Mouse (Mus musculus) midbrain, embryonic 13.5 days (tissue): ENCODE measurements around the gene Pabpc1l. TPM values are rescaled to one million over a fixed set of nuclear protein-coding genes. Genes with fewer than 3 reads are reported as not detected.
"Not testable (repeated sequence)": the region's sequence is repeated elsewhere in the genome, so short reads cannot be mapped to it uniquely, and the experiment has no call there.

Experiments used
- ATAC-seq: fragments of 200-750 bp; cut with Nextera tagmentation; 2 replicates; pipeline ENCODE4 v1.8.0; 2017; ENCODE audit warnings: mild to moderate bottlenecking, moderate TSS enrichment, moderate library complexity
- H3K27ac ChIP-seq: fragments of 300-500 bp; sonication (generic); 2 replicates; pipeline ENCODE4 v1.5.1; 2015; ENCODE audit warnings: inconsistent platforms, mild to moderate bottlenecking, moderate library complexity
- H3K27me3 ChIP-seq: fragments of 300-500 bp; sonication (generic); 2 replicates; pipeline ENCODE4 v1.6.1; 2015; ENCODE audit warnings: mild to moderate bottlenecking, inconsistent platforms
- H3K36me3 ChIP-seq: fragments of 300-500 bp; sonication (generic); 2 replicates; pipeline ENCODE4 v1.6.1; 2015; ENCODE audit warnings: mild to moderate bottlenecking, inconsistent platforms
- H3K4me1 ChIP-seq: fragments of 300-500 bp; sonication (generic); replicated peaks from 2 replicates; pipeline ENCODE4 v1.6.1; 2015; ENCODE audit warnings: inconsistent platforms
- H3K4me2 ChIP-seq: fragments of 300-500 bp; sonication (generic); replicated peaks from 2 replicates; pipeline ENCODE4 v1.6.1; 2015; ENCODE audit warnings: moderate library complexity, mild to moderate bottlenecking, inconsistent platforms
- H3K4me3 ChIP-seq: fragments of 300-500 bp; sonication (generic); replicated peaks from 2 replicates; pipeline ENCODE4 v1.5.1; 2015; ENCODE audit warnings: mild to moderate bottlenecking, inconsistent platforms
- H3K9ac ChIP-seq: fragments of 300-500 bp; sonication (generic); replicated peaks from 2 replicates; pipeline ENCODE4 v1.6.1; 2015; ENCODE audit warnings: mild to moderate bottlenecking, inconsistent platforms
- H3K9me3 ChIP-seq: fragments of 300-500 bp; sonication (generic); 2 replicates; pipeline ENCODE4 v1.6.1; 2016; ENCODE audit warnings: mild to moderate bottlenecking, inconsistent platforms
- WGBS: fragments of 180-500 bp; shearing (Covaris S2); methylation state at CpG from one replicate; pipeline ENCODE4 v1.1.7; 2015; 5-methylcytosine and 5-hydroxymethylcytosine counted together
- polyA plus RNA-seq: library from polyadenylated mRNA; unstranded; fragments of >200 nt; fragmentation: Nextera tagmentation; extraction: Ambion mirVana; gene quantifications from 2 replicates; pipeline ENCODE4 v1.2.1, GENCODE M21; 2015

The Pabpc1l gene
- polyA plus RNA-seq, 1 experiment from 2014 or later, result 1.8 TPM

DNA sequence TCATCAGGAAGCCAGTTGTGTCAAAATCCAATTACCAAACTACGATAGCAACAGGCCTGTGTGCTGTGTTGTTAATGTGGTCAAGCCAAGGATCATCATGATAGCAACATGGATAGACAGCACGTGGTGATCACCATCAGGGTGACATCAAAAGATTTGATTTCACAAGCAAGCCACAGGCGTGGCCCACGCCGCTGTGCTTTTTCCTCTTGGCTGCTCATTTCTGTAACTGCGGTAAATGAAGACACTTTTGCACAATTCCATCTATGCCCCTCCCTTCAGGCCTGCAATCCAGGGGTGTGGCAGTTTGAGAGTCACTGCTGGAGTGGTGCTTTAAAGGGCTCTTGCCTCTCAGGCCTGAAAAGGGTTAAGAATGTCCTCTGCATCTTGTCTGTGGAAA, 15.7 kb downstream of the Pabpc1l start:
- Histone ChIP-seq H3K36me3 (no peaks in the 10 kb centered on the region), H3K4me1 (no peaks in the 10 kb centered on the region), H3K4me2 (no peak overlapping the region), H3K9ac (no peak overlapping the region), H3K27ac (no peak overlapping the region), H3K9me3 (no peaks in the 10 kb centered on the region), H3K27me3 (no peaks in the 10 kb centered on the region), H3K4me3 (no peak overlapping the region)
- WGBS, result 90% methylated on average over 6 of the region's 6 CpGs
- no peak for ATAC-seq

DNA sequence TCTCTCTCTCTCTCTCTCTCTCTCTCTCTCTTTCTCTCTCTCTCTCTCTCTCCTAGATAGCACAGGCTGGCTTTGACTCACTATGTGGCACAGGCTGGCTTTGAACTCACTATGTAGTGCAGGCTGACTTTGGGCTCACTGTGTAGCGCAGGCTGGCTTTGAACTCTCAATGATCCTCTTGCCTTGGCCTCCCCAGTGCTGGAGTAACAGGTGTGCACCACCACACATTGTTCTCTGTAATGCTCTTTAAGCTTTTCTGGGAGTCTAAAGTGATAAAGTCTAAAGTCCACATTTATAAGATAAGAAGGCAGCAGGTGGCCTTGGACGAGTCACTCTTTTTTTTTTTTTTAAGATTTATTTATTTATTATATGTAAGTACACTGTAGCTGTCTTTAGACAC, 16.3 kb downstream of the Pabpc1l start:
- no peak overlapping the region for H3K9ac ChIP-seq
- H3K27ac ChIP-seq, result no peak overlapping the region
- no peaks in the 10 kb centered on the region for H3K27me3 ChIP-seq
- H3K4me2 ChIP-seq, result no peak overlapping the region
- no peaks in the 10 kb centered on the region for H3K4me1 ChIP-seq
- 83% methylated on average over 2 of the region's 2 CpGs for WGBS
- H3K9me3 ChIP-seq, result no peaks in the 10 kb centered on the region
- no peak overlapping the region for H3K4me3 ChIP-seq
- H3K36me3 ChIP-seq, result no peaks in the 10 kb centered on the region
- ATAC-seq, result no peak

DNA sequence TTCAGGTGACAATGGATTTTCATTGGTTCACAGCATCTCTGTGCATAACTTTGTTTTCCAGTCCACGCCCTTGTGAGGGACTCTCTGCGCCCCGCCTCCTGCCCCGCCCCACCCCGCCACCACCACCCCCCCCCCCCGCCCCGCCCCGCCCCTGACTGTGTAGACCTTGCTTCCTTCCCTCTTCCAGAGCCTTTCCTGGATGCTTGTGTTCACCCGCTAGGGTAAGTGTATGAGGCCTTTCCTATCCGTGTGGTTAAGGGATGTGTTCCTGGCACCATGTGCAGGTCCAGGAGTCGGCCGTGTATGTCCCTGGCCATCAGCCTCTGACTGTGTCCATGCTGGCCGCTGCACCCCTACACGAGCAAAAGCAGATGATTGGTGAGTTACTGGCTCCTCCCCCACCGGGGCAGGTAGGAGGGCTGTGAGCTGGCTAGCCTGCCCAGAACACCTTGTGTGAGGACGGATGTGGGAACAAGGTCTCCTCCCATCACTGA, 22.0 kb downstream of the Pabpc1l start:
- Histone ChIP-seq H3K4me1 (no peaks in the 10 kb centered on the region), H3K36me3 (peaks cover 7% of the 10 kb centered on the region), H3K27me3 (no peaks in the 10 kb centered on the region), H3K4me2 (peak overlapping the region; percentile 47), H3K27ac (no peak overlapping the region), H3K9ac (peak overlapping the region; percentile 46; the same call in 1 of the 2 replicates), H3K4me3 (peak overlapping the region; percentile 30), H3K9me3 (no peaks in the 10 kb centered on the region)
- WGBS, result 10% methylated on average over 15 of the region's 16 CpGs
- ATAC-seq, result 0 out of 2 replicates have a peak, but pooled peaks have one; percentile 66

DNA sequence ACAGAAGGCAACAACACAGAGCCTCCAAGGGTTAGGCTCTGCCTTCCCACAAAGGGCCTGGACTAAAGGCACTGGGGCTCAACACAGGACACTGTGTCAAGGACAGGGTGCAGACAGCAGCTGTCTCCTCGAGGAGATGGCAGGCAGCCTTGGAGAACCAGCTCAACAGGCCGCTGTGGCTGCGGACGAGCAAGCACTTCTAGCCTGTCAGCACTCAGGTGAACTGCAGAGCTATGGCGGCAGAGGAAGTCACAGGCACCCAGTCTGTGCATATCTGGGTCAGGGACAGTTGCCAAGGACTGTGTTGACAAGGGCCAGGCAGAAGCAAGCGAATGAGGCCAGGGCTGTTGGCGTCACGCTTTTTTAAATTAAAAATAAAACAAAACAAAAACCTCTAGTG, 28.5 kb downstream of the Pabpc1l start:
- H3K27me3 ChIP-seq, result no peaks in the 10 kb centered on the region
- no peaks in the 10 kb centered on the region for H3K9me3 ChIP-seq
- no peak overlapping the region for H3K4me2 ChIP-seq
- no peak overlapping the region for H3K9ac ChIP-seq
- H3K27ac ChIP-seq, result no peak overlapping the region
- no peak overlapping the region for H3K4me3 ChIP-seq
- H3K36me3 ChIP-seq, result peaks cover 66% of the 10 kb centered on the region
- H3K4me1 ChIP-seq, result no peaks in the 10 kb centered on the region
- ATAC-seq, result no peak
- WGBS, result 93% methylated on average over 8 of the region's 8 CpGs

DNA sequence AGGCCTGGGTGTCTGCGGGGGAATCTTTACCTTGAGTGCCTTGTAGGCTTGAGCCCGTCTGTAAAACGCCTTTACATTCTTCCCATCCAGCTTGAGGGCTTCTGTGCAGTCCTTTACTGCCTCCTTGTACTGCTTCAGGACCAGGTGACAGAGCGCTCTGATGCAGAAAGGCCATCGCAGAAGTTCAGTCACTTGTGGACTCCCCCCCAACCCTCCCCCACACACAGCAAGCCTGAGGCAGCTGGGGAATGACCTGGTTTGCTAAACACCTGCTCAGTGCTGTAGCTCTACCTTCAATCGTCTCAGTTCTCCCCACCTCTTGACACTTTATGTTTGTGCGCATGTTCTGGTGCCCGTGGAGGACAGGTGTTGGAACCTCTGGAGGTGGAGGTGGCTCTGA, 29.4 kb downstream of the Pabpc1l start:
- 96% methylated on average over 8 of the region's 8 CpGs for WGBS
- no peaks in the 10 kb centered on the region for H3K9me3 ChIP-seq
- ATAC-seq, result no peak
- no peaks in the 10 kb centered on the region for H3K4me1 ChIP-seq
- no peak overlapping the region for H3K9ac ChIP-seq
- no peak overlapping the region for H3K27ac ChIP-seq
- H3K36me3 ChIP-seq, result peaks cover 75% of the 10 kb centered on the region
- H3K27me3 ChIP-seq, result no peaks in the 10 kb centered on the region
- H3K4me3 ChIP-seq, result no peak overlapping the region
- no peak overlapping the region for H3K4me2 ChIP-seq

DNA sequence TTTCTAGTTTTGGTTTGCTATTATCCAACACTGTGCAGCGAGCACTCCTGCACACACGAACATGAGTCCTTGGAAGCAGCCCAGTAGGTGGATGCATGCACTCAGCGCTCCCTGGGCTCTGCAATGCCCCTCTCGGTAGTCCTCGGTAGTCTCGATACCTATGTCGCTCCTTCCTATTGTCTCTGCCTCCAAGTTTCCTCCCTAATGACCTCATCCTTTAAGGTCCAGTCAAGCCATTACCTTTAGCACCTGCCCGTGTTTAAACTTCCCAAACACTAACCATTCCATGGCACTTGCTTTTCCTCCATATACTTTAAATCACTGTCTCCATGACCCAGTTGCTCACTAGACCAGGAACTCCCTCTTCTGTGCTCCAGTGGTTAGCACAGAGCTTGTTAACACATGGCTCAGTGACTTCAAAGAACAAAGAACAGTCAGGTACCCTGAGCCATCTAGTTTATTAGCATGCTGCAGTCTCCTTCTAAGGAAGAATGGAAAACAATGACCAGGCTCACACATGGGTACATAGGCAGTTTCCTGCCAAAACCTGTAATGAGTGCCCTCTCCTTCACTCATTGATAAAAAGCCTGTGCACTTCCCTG, 34.5 kb downstream of the Pabpc1l start:
- peaks cover 92% of the 10 kb centered on the region for H3K36me3 ChIP-seq
- H3K9ac ChIP-seq, result no peak overlapping the region
- H3K27me3 ChIP-seq, result no peaks in the 10 kb centered on the region
- no peak overlapping the region for H3K4me2 ChIP-seq
- no peak overlapping the region for H3K27ac ChIP-seq
- 92% methylated on average over 8 of the region's 8 CpGs for WGBS
- no peaks in the 10 kb centered on the region for H3K4me1 ChIP-seq
- ATAC-seq, result no peak
- H3K9me3 ChIP-seq, result no peaks in the 10 kb centered on the region
- no peak overlapping the region for H3K4me3 ChIP-seq

DNA sequence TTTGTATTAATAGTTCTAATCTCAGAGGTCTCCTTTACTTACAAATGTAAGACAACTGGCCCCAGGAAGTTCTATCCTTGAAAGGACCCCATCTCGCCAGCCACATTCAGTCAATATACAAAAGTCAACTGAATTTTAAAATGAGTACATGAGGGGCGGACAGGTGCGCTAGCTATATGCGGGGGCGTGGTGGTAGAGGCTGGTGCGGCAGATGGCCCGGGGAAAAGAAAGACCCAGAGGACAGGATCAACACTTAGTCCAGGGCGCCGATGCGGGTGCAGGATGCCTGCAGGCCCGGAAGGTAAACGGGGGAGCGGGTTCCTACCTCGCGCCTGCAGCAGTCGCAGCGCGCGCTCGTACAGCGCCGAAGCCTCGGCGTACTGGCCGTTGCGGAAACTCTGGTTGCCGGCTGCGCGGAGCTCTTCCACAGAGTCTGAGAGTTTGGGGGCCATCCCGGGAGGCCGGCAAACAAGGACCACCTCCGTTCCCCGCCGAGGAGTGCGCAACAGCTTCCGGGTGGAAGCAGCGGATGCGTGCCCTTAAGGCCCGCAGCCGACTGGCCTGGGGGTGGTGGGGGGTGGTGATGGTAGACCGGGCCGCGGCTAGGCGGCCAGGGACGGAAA, 45.0 kb downstream of the Pabpc1l start, which contains the start of gene Stk4:
Gene Stk4, plus strand, starts transcription at position 181 of the 623 bp plus-strand sequence.
- H3K27me3 ChIP-seq, result no peaks in the 10 kb centered on the region
- peak within 1 kb of the TSS; percentile 83 for H3K27ac ChIP-seq
- peak; percentile 53 for ATAC-seq
- peak within 1 kb of the TSS; percentile 66 for H3K4me2 ChIP-seq
- H3K36me3 ChIP-seq, result peaks cover 11% of the 10 kb centered on the region
- H3K4me3 ChIP-seq, result peak within 1 kb of the TSS; percentile 87
- H3K9ac ChIP-seq, result peak within 1 kb of the TSS; percentile 86
- no peaks in the 10 kb centered on the region for H3K9me3 ChIP-seq
- WGBS, result under 1% methylated on average over 40 of the region's 45 CpGs
- peaks cover 32% of the 10 kb centered on the region for H3K4me1 ChIP-seq

DNA sequence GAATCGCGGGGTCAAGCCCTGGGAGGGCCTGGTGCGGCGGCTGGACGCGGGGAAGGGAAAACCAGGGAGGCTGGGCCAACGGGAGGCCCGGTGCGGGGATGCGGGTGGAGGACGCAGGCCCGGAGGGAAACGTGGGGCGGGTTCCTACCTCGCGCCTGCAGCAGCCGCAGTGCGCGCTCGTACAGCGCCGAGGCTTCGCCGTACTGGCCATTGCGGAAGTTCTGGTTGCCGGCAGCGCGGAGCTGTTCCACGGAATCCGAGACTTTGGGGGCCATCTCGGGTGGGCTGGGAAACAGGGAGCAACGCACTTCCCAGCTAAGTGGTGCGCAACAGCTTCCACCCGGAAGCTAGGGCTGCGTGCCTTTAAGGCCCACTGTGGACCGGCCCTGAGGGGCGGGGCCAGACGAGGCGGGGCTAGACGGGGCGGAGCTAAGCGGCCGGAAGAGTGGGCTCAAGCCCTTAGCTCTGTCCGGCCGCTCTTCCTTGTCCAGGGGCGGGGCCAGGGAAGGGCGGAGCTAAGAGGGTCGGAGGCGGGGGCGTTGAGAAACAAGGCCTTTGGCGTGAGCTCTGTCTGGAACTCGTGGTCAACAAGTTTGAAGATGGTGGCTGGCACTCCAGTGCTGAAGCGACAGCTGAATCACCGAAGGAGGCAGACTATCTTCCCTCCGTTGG, 45.7 kb downstream of the Pabpc1l start, which contains the start of gene Tomm34:
Gene Tomm34, minus strand, starts transcription at position 405 of the 672 bp plus-strand sequence.
- H3K9me3 ChIP-seq, result no peaks in the 10 kb centered on the region
- under 1% methylated on average over 55 of the region's 55 CpGs for WGBS
- H3K4me2 ChIP-seq, result peak within 1 kb of the TSS; percentile 66
- H3K27ac ChIP-seq, result peak within 1 kb of the TSS; percentile 83
- H3K9ac ChIP-seq, result peak within 1 kb of the TSS; percentile 86
- peak within 1 kb of the TSS; percentile 87 for H3K4me3 ChIP-seq
- peaks cover 5% of the 10 kb centered on the region for H3K36me3 ChIP-seq
- H3K4me1 ChIP-seq, result peaks cover 37% of the 10 kb centered on the region
- ATAC-seq, result peak; percentile 96
- H3K27me3 ChIP-seq, result no peaks in the 10 kb centered on the region

DNA sequence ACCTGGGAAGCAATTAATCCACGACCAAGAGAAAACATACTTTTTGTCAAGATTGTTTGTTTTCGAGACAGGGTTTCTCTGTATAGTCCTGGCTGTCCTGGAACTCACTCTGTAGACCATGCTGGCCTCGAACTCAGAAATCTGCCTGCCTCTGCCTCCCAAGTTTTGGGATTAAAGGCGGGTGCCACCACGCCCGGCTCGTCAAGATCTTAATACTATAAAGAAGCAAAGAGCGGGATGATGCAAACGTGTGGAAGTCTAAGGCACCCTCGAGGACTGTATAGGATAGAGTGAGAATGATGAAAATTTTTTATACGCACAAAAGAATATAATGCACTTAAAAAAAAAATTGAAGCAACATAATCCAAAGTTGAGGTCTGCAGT, 46.2 kb downstream of the Pabpc1l start:
- H3K9me3 ChIP-seq, H3K27me3 ChIP-seq, H3K36me3 ChIP-seq, ATAC-seq, H3K9ac ChIP-seq: not testable (repeated sequence)
- Histone ChIP-seq H3K4me1 (peaks cover 37% of the 10 kb centered on the region), H3K27ac (peak overlapping the region; percentile 83), H3K4me3 (peak overlapping the region; percentile 87), H3K4me2 (peak overlapping the region; percentile 66)
- 77% methylated on average over 11 of the region's 11 CpGs for WGBS

DNA sequence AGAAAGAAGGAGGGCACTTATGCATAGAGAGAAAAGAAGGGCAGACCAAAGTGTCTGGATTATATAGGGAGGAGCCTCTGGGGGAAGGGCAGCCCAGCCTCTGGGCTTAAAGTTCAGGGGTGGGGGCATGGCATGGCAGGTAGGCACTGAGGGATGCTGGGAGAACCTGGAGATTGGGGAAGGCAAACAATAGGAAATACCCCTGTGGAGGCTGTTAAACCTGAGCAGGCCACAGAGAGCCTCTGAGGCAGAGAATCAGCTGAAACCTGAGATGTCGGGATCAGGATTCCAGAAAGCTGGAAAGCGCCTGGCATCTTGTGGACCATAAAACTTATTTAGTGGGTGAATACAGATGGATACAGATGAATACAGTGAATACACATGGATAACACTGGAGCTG, 46.9 kb downstream of the Pabpc1l start:
- WGBS, result 74% methylated on average over 2 of the region's 2 CpGs
- Histone ChIP-seq H3K27me3 (no peaks in the 10 kb centered on the region), H3K27ac (no peak overlapping the region), H3K9ac (no peak overlapping the region), H3K36me3 (no peaks in the 10 kb centered on the region), H3K4me2 (no peak overlapping the region), H3K4me3 (no peak overlapping the region), H3K9me3 (no peaks in the 10 kb centered on the region), H3K4me1 (peaks cover 37% of the 10 kb centered on the region)
- no peak for ATAC-seq

DNA sequence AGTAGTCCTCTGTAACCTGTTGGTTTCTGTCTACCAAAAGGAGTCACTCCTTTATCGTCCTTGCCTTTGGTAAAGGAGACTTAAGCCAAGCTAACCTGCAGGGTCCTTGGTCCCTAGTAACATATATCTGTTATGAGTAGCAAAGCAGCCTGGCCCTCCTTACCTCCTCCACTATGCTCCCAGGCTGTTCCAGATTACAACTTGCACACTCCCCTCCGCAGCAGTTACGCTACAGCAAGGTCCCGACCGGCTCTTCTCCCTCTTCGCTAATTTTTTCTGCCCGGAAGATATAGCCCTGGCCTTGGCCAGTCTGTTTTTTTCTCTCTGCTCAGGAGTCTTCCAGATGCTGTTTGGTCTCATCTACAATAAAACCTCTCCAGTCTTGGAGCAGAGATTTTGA, 47.9 kb downstream of the Pabpc1l start:
- H3K27me3 ChIP-seq, result no peaks in the 10 kb centered on the region
- H3K36me3 ChIP-seq, result no peaks in the 10 kb centered on the region
- no peak for ATAC-seq
- WGBS, result 79% methylated on average over 7 of the region's 7 CpGs
- peaks cover 34% of the 10 kb centered on the region for H3K4me1 ChIP-seq
- no peaks in the 10 kb centered on the region for H3K9me3 ChIP-seq
- H3K4me3 ChIP-seq, result no peak overlapping the region
- no peak overlapping the region for H3K4me2 ChIP-seq
- no peak overlapping the region for H3K27ac ChIP-seq
- H3K9ac ChIP-seq, result no peak overlapping the region

DNA sequence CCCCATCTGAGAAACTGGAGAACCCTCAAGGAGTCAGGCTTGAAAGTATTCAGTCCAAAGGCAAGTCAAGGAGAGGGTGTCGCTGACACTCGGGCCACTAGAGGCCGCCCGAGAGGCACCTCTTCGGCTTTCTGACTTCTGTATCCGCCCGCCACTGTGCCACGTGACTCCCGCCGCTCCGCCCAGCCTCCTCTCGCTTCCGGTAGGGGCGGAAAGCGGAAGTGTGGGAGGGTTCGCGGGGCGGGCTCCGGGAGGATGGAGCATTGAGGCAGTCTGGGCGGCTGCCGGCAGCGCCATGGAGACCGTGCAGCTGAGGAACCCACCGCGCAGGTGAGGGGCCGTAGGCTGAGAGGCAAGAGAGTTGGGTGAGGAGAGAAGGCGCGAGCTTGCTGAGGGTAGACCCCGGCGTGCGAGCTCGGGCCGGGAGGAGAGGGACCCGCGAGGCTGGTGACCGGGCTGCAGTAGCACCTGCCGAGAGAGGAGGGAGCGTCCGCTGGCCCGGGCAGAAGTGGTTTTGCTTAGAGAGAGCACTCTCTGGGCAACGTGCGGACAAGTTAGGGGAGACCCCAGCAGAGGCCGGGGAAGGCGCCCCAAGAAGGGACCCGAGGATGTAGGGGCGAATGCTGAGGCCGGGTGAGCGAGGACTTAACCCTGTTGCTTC, 48.8 kb downstream of the Pabpc1l start:
- Histone ChIP-seq H3K9ac (peak overlapping the region; percentile 92), H3K4me1 (peaks cover 25% of the 10 kb centered on the region), H3K27me3 (no peaks in the 10 kb centered on the region), H3K36me3 (no peaks in the 10 kb centered on the region), H3K4me2 (peak overlapping the region; percentile 95), H3K27ac (peak overlapping the region; percentile 69), H3K9me3 (no peaks in the 10 kb centered on the region), H3K4me3 (peak overlapping the region; percentile 96)
- ATAC-seq, result peak; percentile 85
- under 1% methylated on average over 48 of the region's 48 CpGs for WGBS
